Mouse (Mus musculus) hindbrain, postnatal 0 days (tissue): ENCODE results near the gene Gm7951. TPM values are rescaled to one million over a fixed set of nuclear protein-coding genes. Genes with fewer than 3 reads are reported as not detected.
"Not testable (repeated sequence)": the region's sequence is repeated elsewhere in the genome, so short reads cannot be mapped to it uniquely, and the experiment has no call there.

Experiments
- ATAC-seq: fragments of 200-750 bp; cut with Nextera tagmentation; 2 replicates; pipeline ENCODE4 v1.8.0; 2017; ENCODE audit warnings: mild to moderate bottlenecking, moderate TSS enrichment, moderate library complexity
- DNase-seq: peaks from one replicate; pipeline ENCODE4 v3.0.0-alpha.2; 2015; ENCODE audit warnings: low spot score
- H3K27ac ChIP-seq: fragments of 300-500 bp; sonication (generic); 2 replicates; pipeline ENCODE4 v1.5.1; 2014; ENCODE audit warnings: mild to moderate bottlenecking
- H3K27me3 ChIP-seq: fragments of 300-500 bp; sonication (generic); 2 replicates; pipeline ENCODE4 v1.6.1; 2014; ENCODE audit warnings: low read length, mixed read lengths; ENCODE audit not compliant: insufficient read depth
- H3K36me3 ChIP-seq: fragments of 300-500 bp; sonication (generic); 2 replicates; pipeline ENCODE4 v1.6.1; 2014; ENCODE audit warnings: low read length, mixed read lengths; ENCODE audit not compliant: insufficient read depth
- H3K4me1 ChIP-seq: fragments of 300-500 bp; sonication (generic); 2 replicates; pipeline ENCODE4 v1.6.1; 2014; ENCODE audit warnings: antibody characterized with exemption, low read length, mixed read lengths; ENCODE audit not compliant: insufficient read depth
- H3K4me2 ChIP-seq: fragments of 300-500 bp; sonication (generic); 2 replicates; pipeline ENCODE4 v1.6.1; 2014; ENCODE audit warnings: low read depth, mild to moderate bottlenecking, low read length, moderate library complexity, mixed read lengths
- H3K4me3 ChIP-seq: fragments of 300-500 bp; sonication (generic); 2 replicates; pipeline ENCODE4 v1.5.1; 2014; ENCODE audit warnings: low read length
- H3K9ac ChIP-seq: fragments of 300-500 bp; sonication (generic); replicated peaks from 2 replicates; pipeline ENCODE4 v1.6.1; 2014; ENCODE audit warnings: mild to moderate bottlenecking, low read length, moderate library complexity, mixed read lengths
- H3K9me3 ChIP-seq: fragments of 300-500 bp; sonication (generic); 2 replicates; pipeline ENCODE4 v1.6.1; 2016; ENCODE audit warnings: low read length, mixed read lengths
- WGBS: fragments of 180-500 bp; shearing (Covaris S2); extraction: QIAGEN DNeasy Blood & Tissue Kit; methylation state at CpG from one replicate; pipeline ENCODE4 v1.1.7; 2014; 5-methylcytosine and 5-hydroxymethylcytosine counted together
- polyA plus RNA-seq: library from polyadenylated mRNA; unstranded; fragments of >200 nt; fragmentation: Nextera tagmentation; extraction: Ambion mirVana; gene quantifications from 2 replicates; pipeline ENCODE4 v1.2.1, GENCODE M21; 2015
- total RNA-seq: library from RNA; depleted of rRNA; stranded (reverse); fragments of >200 nt; gene quantifications from 2 replicates; pipeline ENCODE4 v1.2.3, GENCODE M21; 2014; rRNA removed

Gm7951 gene
- 0.21 TPM in 1 of 2 replicates, not detected in the other for total RNA-seq
- not detected in 2 replicates for polyA plus RNA-seq

- WGBS: no CpG with 5 or more reads among the region's 2 CpGs
- ATAC-seq: not testable (repeated sequence)
These were observed at the start of gene Gm7951 for GRCm38 (mm10) chr14:42117269-42117668. Gm7951 (minus strand) TSS chr14:42117369.

GRCm38 (mm10) chr14:42162522-42162921 lies 45.4 kb upstream of the Gm7951 start, which contains the start of gene Gm17027:
Gm17027 (minus strand) TSS chr14:42162622.
- H3K9ac ChIP-seq, H3K27ac ChIP-seq, H3K4me1 ChIP-seq, H3K27me3 ChIP-seq, H3K36me3 ChIP-seq, H3K4me3 ChIP-seq, DNase-seq, ATAC-seq, H3K4me2 ChIP-seq, H3K9me3 ChIP-seq: not testable (repeated sequence)
- WGBS: 92% methylated on average over 1 of the region's 2 CpGs

More at GRCm38 (mm10) chr14:42117269-42117668, at the start of gene Gm7951:
- H3K9ac ChIP-seq, H3K27me3 ChIP-seq, H3K27ac ChIP-seq, H3K4me1 ChIP-seq, H3K36me3 ChIP-seq, H3K4me2 ChIP-seq, H3K4me3 ChIP-seq, H3K9me3 ChIP-seq, DNase-seq: not testable (repeated sequence)

GRCm38 (mm10) chr14:42134571-42134970 lies 17.4 kb upstream of the Gm7951 start:
- not testable (repeated sequence) for H3K4me2 ChIP-seq, ATAC-seq

DNA sequence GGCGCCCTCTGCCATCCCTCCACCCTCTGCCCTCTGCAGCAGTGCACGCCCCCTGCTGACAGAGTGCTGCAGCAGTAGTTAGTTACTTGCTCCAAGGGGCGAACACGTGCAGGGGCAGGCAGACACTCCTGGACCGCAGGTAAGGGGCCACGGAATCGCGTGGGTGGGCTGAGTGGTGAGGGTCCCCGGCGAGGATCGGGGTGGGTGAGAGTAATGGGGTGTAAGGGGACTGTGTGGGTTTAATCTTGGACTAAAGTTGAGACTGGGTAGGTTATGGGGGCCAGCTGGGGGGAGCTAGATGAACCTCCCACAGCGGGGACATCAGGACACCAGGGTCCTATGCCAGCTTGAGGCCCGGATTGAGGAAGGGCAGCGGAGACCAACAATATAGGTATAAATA lies 16.6 kb upstream of the Gm7951 start:
- WGBS: 63% methylated on average over 10 of the region's 14 CpGs
- DNase-seq, H3K4me3 ChIP-seq: not testable (repeated sequence)

More at GRCm38 (mm10) chr14:42134571-42134970, 17.4 kb upstream of the Gm7951 start:
- H3K27ac ChIP-seq, H3K4me3 ChIP-seq, H3K9me3 ChIP-seq, H3K9ac ChIP-seq, H3K4me1 ChIP-seq, DNase-seq, H3K27me3 ChIP-seq, H3K36me3 ChIP-seq: not testable (repeated sequence)
- WGBS: 79% methylated on average over 5 of the region's 8 CpGs

More for the DNA sequence above, 16.6 kb upstream of the Gm7951 start:
- not testable (repeated sequence) for H3K27ac ChIP-seq, H3K9ac ChIP-seq, H3K4me2 ChIP-seq, H3K9me3 ChIP-seq, H3K27me3 ChIP-seq, H3K36me3 ChIP-seq, ATAC-seq, H3K4me1 ChIP-seq

Other genes starting within 250 kb of the Gm7951 start
- not detected in 2 replicates for gene Gm7980, start 210.1 kb downstream of the Gm7951 start, total RNA-seq
- gene Gm7980, start 210.1 kb downstream of the Gm7951 start, polyA plus RNA-seq: not detected in 2 replicates
- not detected in 2 replicates for gene 1700049E17Rik1, start 192.4 kb downstream of the Gm7951 start, total RNA-seq
- gene 1700049E17Rik1, start 192.4 kb downstream of the Gm7951 start, polyA plus RNA-seq: not detected in 2 replicates
- gene 1700024B05Rik, start 173.4 kb downstream of the Gm7951 start, total RNA-seq: not detected in 2 replicates
- not detected in 2 replicates for gene 1700024B05Rik, start 173.4 kb downstream of the Gm7951 start, polyA plus RNA-seq
- not detected in 2 replicates for gene Gm6401, start 149.4 kb downstream of the Gm7951 start, total RNA-seq
- 0.14 TPM in 1 of 2 replicates, not detected in the other for gene Gm6401, start 149.4 kb downstream of the Gm7951 start, polyA plus RNA-seq
- not detected in 2 replicates for gene Gm3543, start 134.0 kb downstream of the Gm7951 start, total RNA-seq
- not detected in 2 replicates for gene Gm3543, start 134.0 kb downstream of the Gm7951 start, polyA plus RNA-seq
- not detected in 2 replicates for gene Gm17027, start 45.3 kb upstream of the Gm7951 start, total RNA-seq
- not detected in 2 replicates for gene Gm17027, start 45.3 kb upstream of the Gm7951 start, polyA plus RNA-seq
- not detected in 2 replicates for gene Gm3573, start 73.4 kb upstream of the Gm7951 start, total RNA-seq
- gene Gm3573, start 73.4 kb upstream of the Gm7951 start, polyA plus RNA-seq: not detected in 2 replicates
- gene Gm17026, start 142.7 kb upstream of the Gm7951 start, total RNA-seq: not detected in 2 replicates
- gene Gm17026, start 142.7 kb upstream of the Gm7951 start, polyA plus RNA-seq: not detected in 2 replicates
- gene Gm9611, start 180.0 kb upstream of the Gm7951 start, total RNA-seq: not detected in 2 replicates
- not detected in 2 replicates for gene Gm9611, start 180.0 kb upstream of the Gm7951 start, polyA plus RNA-seq
- not detected in 2 replicates for gene Gm7995, start 192.8 kb upstream of the Gm7951 start, total RNA-seq
- gene Gm7995, start 192.8 kb upstream of the Gm7951 start, polyA plus RNA-seq: not detected in 2 replicates